Mouse (Mus musculus) monocyte, adult 2 months (primary cell): ENCODE measurements around the gene S100pbp.

ENCODE experiments used
- DNase-seq, 2 experiments: peaks; one replicate each; pipeline ENCODE4 v3.0.0; 2022; ENCODE audit warnings: low spot score in 2 of 2, low read depth in 1 of 2

The S100pbp gene

GRCm38 (mm10) chr4:129106073-129106472 lies 83.5 kb downstream of the S100pbp start:
- no peak for DNase-seq

- DNase-seq, result no peak
Measured at GRCm38 (mm10) chr4:129105356-129105755, 84.2 kb downstream of the S100pbp start, which contains the start of gene Tmem54. TSS of gene Tmem54 (plus strand) at chr4:129105548.

- DNase-seq, result no peak
Measured at GRCm38 (mm10) chr4:129102133-129102829, 87.2 kb downstream of the S100pbp start.
